Mouse (Mus musculus) embryo, embryonic 11 days (tissue): ENCODE data around the gene Slc6a17.
A peak's percentile ranks its signal among the peaks of the same experiment; 100 is the strongest.

Experiments used
- DNase-seq: peaks from one replicate; pipeline ENCODE4 v3.0.0-alpha.2; 2015

Gene Slc6a17

GRCm38 (mm10) chr3:107459773-107460431, 57.9 kb downstream of the Slc6a17 start:
- peak; percentile 70 for DNase-seq

- peak; percentile 57 for DNase-seq
Observed at GRCm38 (mm10) chr3:107459196-107459772, 58.5 kb downstream of the Slc6a17 start, which contains the start of gene Kcnc4. Gene Kcnc4 (minus strand): TSS chr3:107459552.

GRCm38 (mm10) chr3:107458528-107459195, 59.2 kb downstream of the Slc6a17 start:
- peak; percentile 45 for DNase-seq

GRCm38 (mm10) chr3:107458104-107458503, 59.7 kb downstream of the Slc6a17 start:
- DNase-seq, result no peak

- no peak for DNase-seq
Observed at GRCm38 (mm10) chr3:107454280-107454679, 63.5 kb downstream of the Slc6a17 start.

GRCm38 (mm10) chr3:107446822-107447221, 71.0 kb downstream of the Slc6a17 start:
- no peak for DNase-seq

GRCm38 (mm10) chr3:107443866-107444265, 74.0 kb downstream of the Slc6a17 start:
- DNase-seq, result no peak

- no peak for DNase-seq
Observed at GRCm38 (mm10) chr3:107442191-107442590, 75.6 kb downstream of the Slc6a17 start.

- DNase-seq, result no peak
Observed at GRCm38 (mm10) chr3:107441306-107441705, 76.5 kb downstream of the Slc6a17 start.

- no peak for DNase-seq
Observed at GRCm38 (mm10) chr3:107439280-107439679, 78.5 kb downstream of the Slc6a17 start.

GRCm38 (mm10) chr3:107437666-107438065, 80.2 kb downstream of the Slc6a17 start:
- DNase-seq, result no peak

- no peak for DNase-seq
Observed at GRCm38 (mm10) chr3:107436434-107436833, 81.4 kb downstream of the Slc6a17 start.

GRCm38 (mm10) chr3:107433614-107434013, 84.2 kb downstream of the Slc6a17 start:
- no peak for DNase-seq

- DNase-seq, result peak; percentile 27
Observed at GRCm38 (mm10) chr3:107431268-107431667, 86.5 kb downstream of the Slc6a17 start.

- no peak for DNase-seq
Observed at GRCm38 (mm10) chr3:107424258-107425041, 93.4 kb downstream of the Slc6a17 start.

GRCm38 (mm10) chr3:107420156-107420555, 97.7 kb downstream of the Slc6a17 start:
- peak; percentile 39 for DNase-seq
